Mouse (Mus musculus) liver, embryonic 12.5 days (tissue): ENCODE results near the gene Snph. TPM values are rescaled to one million over a fixed set of nuclear protein-coding genes. Genes with fewer than 3 reads are reported as not detected.

Source experiments
- ATAC-seq: fragments of 200-750 bp; cut with Nextera tagmentation; 2 replicates; pipeline ENCODE4 v1.8.0; 2017; ENCODE audit warnings: moderate number of reproducible peaks, mild to moderate bottlenecking, moderate library complexity
- H3K27ac ChIP-seq: fragments of 300-500 bp; sonication (generic); 2 replicates; pipeline ENCODE4 v1.5.1; 2016; ENCODE audit warnings: mild to moderate bottlenecking
- H3K27me3 ChIP-seq: fragments of 300-500 bp; sonication (generic); replicated peaks from 2 replicates; pipeline ENCODE4 v1.6.1; 2016; ENCODE audit warnings: mild to moderate bottlenecking, moderate library complexity
- H3K36me3 ChIP-seq: fragments of 300-500 bp; sonication (generic); 2 replicates; pipeline ENCODE4 v1.6.1; 2016; ENCODE audit warnings: mild to moderate bottlenecking, moderate library complexity
- H3K4me1 ChIP-seq: fragments of 300-500 bp; sonication (generic); 2 replicates; pipeline ENCODE4 v1.6.1; 2016
- H3K4me2 ChIP-seq: fragments of 300-500 bp; sonication (generic); 2 replicates; pipeline ENCODE4 v1.6.1; 2016; ENCODE audit warnings: mild to moderate bottlenecking, moderate library complexity
- H3K4me3 ChIP-seq: fragments of 300-500 bp; sonication (generic); 2 replicates; pipeline ENCODE4 v1.5.1; 2016; ENCODE audit warnings: mild to moderate bottlenecking, moderate library complexity
- H3K9ac ChIP-seq: fragments of 300-500 bp; sonication (generic); 2 replicates; pipeline ENCODE4 v1.6.1; 2016; ENCODE audit warnings: mild to moderate bottlenecking, moderate library complexity
- H3K9me3 ChIP-seq: fragments of 300-500 bp; sonication (generic); replicated peaks from 2 replicates; pipeline ENCODE4 v1.6.1; 2016; ENCODE audit warnings: mild to moderate bottlenecking, moderate library complexity
- WGBS: fragments of 180-500 bp; shearing (Covaris S2); methylation state at CpG from one replicate; pipeline ENCODE4 v1.1.7; 2016; ENCODE audit not compliant: insufficient replicate concordance; 5-methylcytosine and 5-hydroxymethylcytosine counted together
- polyA plus RNA-seq: library from polyadenylated mRNA; unstranded; fragments of >200 nt; fragmentation: Nextera tagmentation; extraction: Ambion mirVana; gene quantifications from 2 replicates; pipeline ENCODE4 v1.2.1, GENCODE M21; 2016

Gene Snph
- polyA plus RNA-seq, 1 experiment from 2014 or later: 0.04 TPM

DNA sequence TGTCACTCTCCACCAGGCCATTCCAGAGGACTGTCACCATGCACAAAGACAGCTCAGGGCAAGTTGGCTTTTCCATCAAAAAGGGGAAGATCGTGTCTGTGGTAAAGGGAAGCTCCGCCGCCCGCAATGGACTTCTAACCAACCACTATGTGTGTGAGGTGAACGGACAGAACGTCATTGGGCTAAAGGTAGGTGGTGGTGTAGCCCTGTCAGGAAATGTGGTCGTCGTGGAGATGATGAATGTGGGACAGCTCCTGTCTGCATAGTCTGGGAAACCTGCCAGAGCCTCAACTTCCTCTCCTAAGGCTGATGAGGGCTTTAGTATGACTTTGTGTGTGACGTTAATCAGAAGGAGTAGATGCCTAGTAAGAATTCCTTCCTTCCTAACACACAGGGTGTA, 45.1 kb downstream of the Snph start:
- Histone ChIP-seq H3K27ac (no peak overlapping the region), H3K9ac (no peak overlapping the region), H3K36me3 (no peaks in the 10 kb centered on the region), H3K9me3 (no peaks in the 10 kb centered on the region), H3K4me1 (no peaks in the 10 kb centered on the region), H3K4me3 (no peak overlapping the region), H3K27me3 (no peaks in the 10 kb centered on the region), H3K4me2 (no peak overlapping the region)
- no peak for ATAC-seq
- WGBS: 17% methylated on average over 9 of the region's 9 CpGs

DNA sequence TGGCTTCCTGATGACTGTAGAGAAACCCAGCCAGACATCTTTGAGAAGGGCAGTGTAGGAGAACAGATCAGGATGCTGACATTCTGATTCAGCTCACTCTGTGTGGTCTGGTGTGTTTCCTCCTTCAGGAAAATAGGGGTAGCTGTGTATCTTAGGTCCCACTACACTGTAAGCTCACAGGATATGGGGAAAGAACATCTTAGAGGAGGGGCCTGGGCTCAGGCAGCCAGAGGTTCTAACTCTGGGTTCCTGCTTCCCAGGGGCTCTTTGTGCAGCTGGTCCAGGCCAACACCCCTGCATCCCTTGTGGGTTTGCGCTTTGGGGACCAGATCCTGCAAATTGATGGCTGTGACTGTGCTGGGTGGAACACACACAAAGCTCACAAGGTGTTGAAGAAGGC, 45.6 kb downstream of the Snph start:
- H3K27ac ChIP-seq: no peak overlapping the region
- no peaks in the 10 kb centered on the region for H3K9me3 ChIP-seq
- H3K27me3 ChIP-seq: no peaks in the 10 kb centered on the region
- no peaks in the 10 kb centered on the region for H3K36me3 ChIP-seq
- no peaks in the 10 kb centered on the region for H3K4me1 ChIP-seq
- no peak for ATAC-seq
- no peak overlapping the region for H3K4me3 ChIP-seq
- no peak overlapping the region for H3K4me2 ChIP-seq
- H3K9ac ChIP-seq: no peak overlapping the region
- WGBS: 74% methylated on average over 1 of the region's 1 CpGs

DNA sequence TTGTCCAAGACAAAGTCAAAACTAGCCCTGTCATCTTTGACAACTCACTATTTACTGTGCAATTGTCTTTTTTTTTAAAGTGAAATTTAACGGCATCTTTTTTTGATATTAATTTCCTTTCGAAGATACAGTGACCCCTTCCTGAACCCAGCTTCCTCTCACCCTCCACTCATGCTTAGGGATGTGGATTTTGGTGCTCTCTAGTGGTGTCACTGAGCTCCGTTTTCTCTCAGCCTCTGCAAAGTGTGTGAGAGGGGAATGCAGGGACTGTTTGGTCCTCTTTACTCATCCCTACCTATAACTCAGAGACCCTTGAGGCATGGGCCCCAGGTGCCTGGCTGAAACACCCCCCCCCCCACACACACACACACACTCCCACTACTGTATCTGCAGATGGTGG, 46.5 kb downstream of the Snph start:
- ATAC-seq: no peak
- Histone ChIP-seq H3K27me3 (no peaks in the 10 kb centered on the region; the same call in 1 of the 2 replicates), H3K4me2 (no peak overlapping the region), H3K27ac (no peak overlapping the region), H3K9ac (no peak overlapping the region), H3K4me3 (no peak overlapping the region), H3K9me3 (no peaks in the 10 kb centered on the region), H3K36me3 (no peaks in the 10 kb centered on the region), H3K4me1 (no peaks in the 10 kb centered on the region)
- 53% methylated on average over 3 of the region's 3 CpGs for WGBS

DNA sequence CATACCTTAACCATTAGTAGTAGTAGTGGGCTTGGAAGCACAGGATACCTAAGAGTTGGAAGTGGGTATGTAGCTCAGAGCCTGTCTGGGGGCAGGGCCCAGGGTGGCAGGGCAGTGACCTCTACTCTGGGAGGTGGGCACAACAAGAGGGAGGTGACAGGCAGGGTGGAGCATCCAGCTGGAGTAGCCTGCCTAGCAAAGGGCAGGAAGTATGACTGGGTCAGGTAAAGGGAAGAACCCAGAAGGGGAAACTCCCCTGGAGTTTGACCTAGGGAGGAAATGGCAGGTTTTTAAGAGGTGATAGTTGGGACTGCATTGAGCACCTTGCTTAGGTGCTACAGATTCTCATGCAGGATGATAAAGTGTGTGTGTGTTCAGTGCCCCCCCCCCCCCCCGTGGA, 51.4 kb downstream of the Snph start:
- Histone ChIP-seq H3K27ac (no peak overlapping the region), H3K4me3 (no peak overlapping the region), H3K4me2 (no peak overlapping the region), H3K9ac (no peak overlapping the region), H3K36me3 (no peaks in the 10 kb centered on the region), H3K4me1 (peaks cover 7% of the 10 kb centered on the region; the same call in 1 of the 2 replicates), H3K9me3 (no peaks in the 10 kb centered on the region), H3K27me3 (peaks cover 5% of the 10 kb centered on the region; the same call in 1 of the 2 replicates)
- 7% methylated on average over 1 of the region's 1 CpGs for WGBS
- ATAC-seq: no peak

DNA sequence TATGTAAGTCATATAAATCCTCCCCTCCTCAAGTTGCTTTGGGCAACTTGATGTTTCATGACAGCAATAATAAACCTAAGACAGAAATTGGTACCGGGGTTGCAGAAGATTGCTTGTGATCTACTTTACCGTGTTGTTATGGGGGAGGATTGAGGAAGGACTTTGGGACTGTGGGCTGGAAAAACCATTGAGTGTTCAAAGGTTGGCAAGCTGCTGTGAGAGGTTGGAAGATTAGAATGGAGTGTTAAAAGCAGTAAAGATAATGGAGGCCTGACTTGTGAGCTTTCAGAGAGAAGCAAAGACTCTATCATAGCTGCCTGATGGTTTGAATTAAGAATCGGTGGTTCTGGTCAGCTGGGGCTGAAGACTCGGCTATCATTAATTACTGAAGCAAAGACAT, 53.2 kb downstream of the Snph start:
- no peaks in the 10 kb centered on the region for H3K9me3 ChIP-seq
- peaks cover 14% of the 10 kb centered on the region; the same call in 1 of the 2 replicates for H3K4me1 ChIP-seq
- WGBS: 67% methylated on average over 4 of the region's 4 CpGs
- peaks cover 5% of the 10 kb centered on the region; the same call in 1 of the 2 replicates for H3K27me3 ChIP-seq
- H3K27ac ChIP-seq: no peak overlapping the region
- ATAC-seq: no peak
- no peaks in the 10 kb centered on the region for H3K36me3 ChIP-seq
- H3K9ac ChIP-seq: no peak overlapping the region
- no peak overlapping the region for H3K4me3 ChIP-seq
- no peak overlapping the region for H3K4me2 ChIP-seq

DNA sequence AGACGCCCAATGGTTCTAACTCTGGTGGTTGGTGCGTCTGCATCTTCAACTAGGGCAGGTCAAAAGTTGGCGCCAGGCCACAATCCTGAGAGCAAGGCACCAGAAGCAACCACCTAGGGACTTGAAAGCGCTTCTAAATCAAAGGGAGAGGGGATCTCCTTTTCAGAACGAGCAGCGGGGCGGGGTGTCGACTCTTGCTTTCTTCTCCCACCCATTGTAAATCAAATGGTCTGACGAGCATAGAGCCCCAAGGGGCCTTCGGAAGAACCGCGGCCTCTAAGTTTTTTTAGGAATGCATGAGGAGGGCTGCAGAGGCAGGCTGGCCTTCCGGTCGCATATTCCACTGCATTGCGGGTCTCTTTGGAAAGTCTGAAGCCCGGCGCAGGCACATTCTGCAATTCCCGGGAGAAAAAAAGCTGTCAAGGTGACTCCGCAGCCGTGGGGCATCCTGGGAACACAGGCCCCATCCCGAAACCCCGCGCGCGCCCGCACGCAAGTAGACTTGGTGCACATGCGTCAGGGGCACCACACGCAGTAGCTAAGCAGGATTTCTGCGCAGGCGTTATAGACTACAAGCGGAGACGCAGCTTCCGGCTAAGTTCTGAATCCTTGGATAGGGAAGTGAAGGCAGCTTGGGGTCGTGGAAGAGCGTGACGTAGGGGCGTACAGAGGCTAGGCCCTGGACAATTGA, 56.5 kb downstream of the Snph start:
- Histone ChIP-seq H3K4me1 (peaks cover 14% of the 10 kb centered on the region; the same call in 1 of the 2 replicates), H3K9me3 (no peaks in the 10 kb centered on the region), H3K27ac (no peak overlapping the region), H3K4me3 (peak overlapping the region; percentile 50), H3K36me3 (no peaks in the 10 kb centered on the region), H3K27me3 (peaks cover 11% of the 10 kb centered on the region; the same call in 1 of the 2 replicates), H3K9ac (peak overlapping the region; percentile 44), H3K4me2 (peak overlapping the region; percentile 78)
- ATAC-seq: peak; percentile 73
- WGBS: 2% methylated on average over 38 of the region's 38 CpGs

DNA sequence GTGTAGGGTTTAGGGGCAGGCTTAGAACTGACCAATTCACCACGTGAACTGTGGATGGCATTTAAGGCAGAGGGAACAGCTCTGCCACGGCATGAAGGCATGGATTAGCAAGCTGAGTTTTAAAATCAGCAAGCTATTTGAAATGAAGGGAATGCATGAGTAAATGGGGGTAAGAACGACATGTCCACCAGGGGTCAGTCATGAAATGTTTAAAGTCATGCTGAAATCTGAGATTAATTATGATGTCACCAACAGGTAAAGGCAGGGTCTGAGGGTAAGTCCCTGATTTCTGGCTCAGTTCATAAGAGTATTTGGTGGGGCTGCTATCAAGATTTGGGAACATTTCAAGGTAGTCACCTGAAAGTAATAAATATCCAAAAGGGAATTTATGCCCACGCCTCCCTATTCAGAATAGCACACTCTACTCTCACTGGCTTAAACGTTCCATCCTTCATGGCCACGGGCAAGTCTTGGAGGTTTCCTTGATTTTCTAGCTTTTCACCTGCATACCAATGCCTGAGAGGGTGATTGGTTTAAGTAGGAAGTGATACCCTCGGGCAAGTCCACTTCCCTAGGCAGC, 57.2 kb downstream of the Snph start:
- 27% methylated on average over 7 of the region's 7 CpGs for WGBS
- ATAC-seq: no peak
- peaks cover 11% of the 10 kb centered on the region; the same call in 1 of the 2 replicates for H3K27me3 ChIP-seq
- no peak overlapping the region for H3K27ac ChIP-seq
- H3K9me3 ChIP-seq: no peaks in the 10 kb centered on the region
- H3K4me1 ChIP-seq: peaks cover 14% of the 10 kb centered on the region; the same call in 1 of the 2 replicates
- peak overlapping the region; percentile 50; the same call in 1 of the 2 replicates for H3K4me3 ChIP-seq
- H3K4me2 ChIP-seq: peak overlapping the region; percentile 78
- no peak overlapping the region for H3K9ac ChIP-seq
- no peaks in the 10 kb centered on the region for H3K36me3 ChIP-seq

DNA sequence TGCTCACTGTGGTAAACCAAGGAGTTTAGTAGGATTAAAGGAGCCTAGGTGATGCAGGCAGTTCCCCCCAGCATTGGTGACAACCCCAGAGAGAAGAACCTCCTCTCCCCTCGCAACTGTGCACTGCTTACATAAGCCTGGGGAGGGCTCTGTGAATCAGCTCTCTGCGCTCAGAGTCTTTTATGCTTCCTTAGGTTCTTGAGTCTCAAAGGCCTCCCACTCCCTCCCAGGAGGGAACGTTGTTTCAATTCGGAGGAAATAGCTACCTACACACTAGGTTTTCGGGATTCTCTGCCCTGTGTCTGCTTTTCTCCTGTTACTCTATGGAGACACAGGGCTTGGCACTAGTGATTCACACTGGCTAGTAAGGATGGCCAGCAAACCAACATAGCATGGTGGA, 57.8 kb downstream of the Snph start:
- ATAC-seq: no peak
- Histone ChIP-seq H3K27me3 (peaks cover 11% of the 10 kb centered on the region; the same call in 1 of the 2 replicates), H3K9ac (no peak overlapping the region), H3K4me1 (peaks cover 14% of the 10 kb centered on the region; the same call in 1 of the 2 replicates), H3K4me2 (no peak overlapping the region), H3K36me3 (no peaks in the 10 kb centered on the region), H3K9me3 (no peaks in the 10 kb centered on the region), H3K27ac (no peak overlapping the region), H3K4me3 (no peak overlapping the region)
- WGBS: 69% methylated on average over 5 of the region's 5 CpGs

DNA sequence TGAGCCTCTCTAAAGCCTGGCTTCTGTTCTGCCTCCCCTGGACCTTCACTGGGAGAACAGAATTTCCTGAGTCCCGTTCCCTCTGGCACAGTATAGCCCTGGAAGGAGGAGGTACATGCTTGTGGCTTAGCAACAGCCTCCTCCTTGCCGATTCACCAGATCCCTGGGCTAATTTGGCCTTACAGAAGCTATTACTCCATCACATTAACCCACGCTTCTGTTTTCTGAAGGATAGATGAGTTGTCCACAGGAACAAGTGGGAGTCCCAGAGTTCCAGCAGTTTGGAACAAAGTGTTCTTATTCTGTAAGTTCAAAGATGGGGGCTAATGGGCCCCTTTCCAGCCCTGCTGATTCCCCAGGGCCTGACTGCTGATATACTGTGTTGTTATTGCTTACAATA, 58.7 kb downstream of the Snph start:
- Histone ChIP-seq H3K36me3 (no peaks in the 10 kb centered on the region), H3K9me3 (no peaks in the 10 kb centered on the region), H3K4me3 (no peak overlapping the region), H3K27ac (no peak overlapping the region), H3K4me1 (peaks cover 14% of the 10 kb centered on the region; the same call in 1 of the 2 replicates), H3K27me3 (peaks cover 11% of the 10 kb centered on the region; the same call in 1 of the 2 replicates), H3K9ac (no peak overlapping the region), H3K4me2 (no peak overlapping the region)
- ATAC-seq: no peak
- 59% methylated on average over 3 of the region's 3 CpGs for WGBS

DNA sequence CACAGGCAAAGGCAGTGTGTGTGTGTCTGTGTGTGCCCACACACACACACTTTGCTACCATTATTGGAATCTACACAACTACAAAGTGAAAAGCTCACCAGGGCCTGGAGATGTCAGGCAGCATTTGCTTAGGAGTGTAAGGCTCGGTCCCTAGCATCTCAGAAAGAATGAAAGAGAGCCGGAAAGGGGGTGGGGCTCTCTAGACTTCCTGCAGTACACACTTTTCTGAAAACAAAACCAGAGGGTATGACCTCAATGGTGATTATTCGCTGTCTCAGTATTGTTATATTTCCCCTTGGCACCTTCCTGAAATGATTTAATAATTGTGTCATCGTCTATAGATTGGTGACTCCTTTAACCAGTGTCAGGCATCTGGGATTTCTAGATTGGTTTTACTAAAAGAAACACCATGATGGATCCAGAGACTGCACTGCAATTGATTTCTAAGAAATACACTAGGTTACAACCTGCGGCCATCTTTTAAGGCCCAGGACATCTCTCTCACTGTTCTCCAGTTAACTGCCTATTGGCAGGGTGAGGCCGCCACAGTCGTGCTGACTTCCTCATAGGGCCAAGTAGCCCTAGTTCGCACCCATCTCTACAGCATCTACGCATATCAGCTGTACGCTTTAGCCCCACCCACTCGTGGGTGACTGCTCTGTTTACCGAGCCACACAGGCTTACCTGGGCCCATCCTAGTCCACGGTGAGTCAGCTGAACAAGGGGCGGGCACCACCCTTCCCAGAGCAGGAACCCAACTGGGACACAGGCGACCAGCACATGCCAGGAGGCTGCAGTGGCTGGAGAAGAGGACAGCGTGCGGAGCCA, 60.3 kb downstream of the Snph start, which contains the start of gene Sdcbp2:
Sdcbp2 (plus strand) TSS at position 750 of the 828 bp plus-strand sequence.
- 52% methylated on average over 17 of the region's 17 CpGs for WGBS
- Histone ChIP-seq H3K4me2 (no peak within 1 kb of the TSS), H3K36me3 (no peaks in the 10 kb centered on the region), H3K4me3 (no peak within 1 kb of the TSS), H3K4me1 (peaks cover 14% of the 10 kb centered on the region; the same call in 1 of the 2 replicates), H3K9me3 (no peaks in the 10 kb centered on the region), H3K27ac (no peak within 1 kb of the TSS), H3K9ac (no peak within 1 kb of the TSS), H3K27me3 (peaks cover 11% of the 10 kb centered on the region; the same call in 1 of the 2 replicates)
- no peak for ATAC-seq

DNA sequence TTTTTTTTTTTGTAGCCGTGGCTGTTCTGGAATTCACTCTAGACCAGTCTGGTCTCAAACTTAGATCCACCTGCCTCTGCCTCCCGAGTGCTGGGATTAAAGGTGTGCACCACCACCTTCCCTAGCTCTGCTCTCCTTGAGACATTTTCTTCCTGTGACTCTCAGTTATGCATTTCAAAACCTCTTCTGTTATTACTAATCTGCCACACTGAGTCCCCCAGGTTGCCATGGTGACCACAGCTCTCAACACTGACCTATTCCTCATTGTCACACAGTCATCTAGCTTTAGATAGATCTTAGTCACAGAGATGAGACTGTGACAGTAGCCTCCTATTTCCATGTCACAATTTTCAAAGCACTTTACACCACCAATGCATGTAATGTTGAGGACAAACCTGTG, 62.9 kb downstream of the Snph start:
- Histone ChIP-seq H3K4me3 (no peak overlapping the region), H3K27ac (no peak overlapping the region), H3K4me2 (no peak overlapping the region), H3K9me3 (no peaks in the 10 kb centered on the region), H3K36me3 (peaks cover 3% of the 10 kb centered on the region; the same call in 1 of the 2 replicates), H3K27me3 (peaks cover 7% of the 10 kb centered on the region; the same call in 1 of the 2 replicates), H3K9ac (no peak overlapping the region), H3K4me1 (no peaks in the 10 kb centered on the region)
- 47% methylated on average over 2 of the region's 2 CpGs for WGBS
- no peak for ATAC-seq
